Mouse (Mus musculus): ENCODE data around the gene Ccdc30. TPM values are rescaled to one million over a fixed set of nuclear protein-coding genes. Genes with fewer than 3 reads are reported as not detected.
A peak's percentile ranks its signal among the peaks of the same experiment; 100 is the strongest.

The Ccdc30 gene
- polyA plus RNA-seq, 1 experiment from 2014 or later: 1.4 TPM

GRCm38 (mm10) chr4:119301777-119302176, 113.5 kb downstream of the Ccdc30 start:
- ATAC-seq (ENCODE audit: low FRiP score, low TSS enrichment) (no peak), DNase-seq (ENCODE audit: low spot score) (no peak)
- Histone ChIP-seq H3K4me3 (ENCODE audit: low read depth, low read length) (no peak overlapping the region), H3K4me1 (replicated peaks; ENCODE audit: control insufficient read depth, insufficient read depth) (no peaks in the 10 kb centered on the region), H3K27ac (replicated peaks) (no peak overlapping the region), H3K9ac (ENCODE audit: low read length) (no peak overlapping the region), H3K9me3 (ENCODE audit: control insufficient read depth, low read length) (no peaks in the 10 kb centered on the region), H3K27me3 (ENCODE audit: control insufficient read depth, insufficient read depth, low read length) (no peaks in the 10 kb centered on the region), H3K36me3 (ENCODE audit: control insufficient read depth, insufficient read depth, low read length) (no peaks in the 10 kb centered on the region), H3K4me2 (replicated peaks; ENCODE audit: low read depth) (no peak overlapping the region)
- TF ChIP-seq EP300 (optimal IDR thresholded peaks at IDR 0.05) (no peak), CTCF (IDR thresholded peaks at IDR 0.05; ENCODE audit: low read depth) (no peak)
- WGBS: 59% methylated on average over 3 of the region's 3 CpGs

GRCm38 (mm10) chr4:119300761-119301160, 114.6 kb downstream of the Ccdc30 start:
- no peak overlapping the region for H3K9ac ChIP-seq (ENCODE audit: low read length)
- H3K27ac ChIP-seq (replicated peaks): no peak overlapping the region

GRCm38 (mm10) chr4:119297361-119297760, 118.0 kb downstream of the Ccdc30 start:
- 53% methylated on average over 2 of the region's 2 CpGs for WGBS
- H3K27ac ChIP-seq (replicated peaks): no peak overlapping the region
- H3K27me3 ChIP-seq (ENCODE audit: control insufficient read depth, insufficient read depth, low read length): no peaks in the 10 kb centered on the region
- no peaks in the 10 kb centered on the region for H3K36me3 ChIP-seq (ENCODE audit: control insufficient read depth, insufficient read depth, low read length)
- DNase-seq (ENCODE audit: low spot score) (no peak), ATAC-seq (ENCODE audit: low FRiP score, low TSS enrichment) (no peak)
- H3K9ac ChIP-seq (ENCODE audit: low read length): no peak overlapping the region
- no peak for TF ChIP-seq EP300 (optimal IDR thresholded peaks at IDR 0.05)
- no peak for TF ChIP-seq CTCF (IDR thresholded peaks at IDR 0.05; ENCODE audit: low read depth)
- H3K4me2 ChIP-seq (replicated peaks; ENCODE audit: low read depth): no peak overlapping the region
- no peak overlapping the region for H3K4me3 ChIP-seq (ENCODE audit: low read depth, low read length)
- 0 out of 2 replicates have a peak, but pooled peaks cover 4% of the 10 kb centered on the region for H3K4me1 ChIP-seq (replicated peaks; ENCODE audit: control insufficient read depth, insufficient read depth)
- H3K9me3 ChIP-seq (ENCODE audit: control insufficient read depth, low read length): no peaks in the 10 kb centered on the region

More at GRCm38 (mm10) chr4:119300761-119301160, 114.6 kb downstream of the Ccdc30 start:
- Histone ChIP-seq H3K27me3 (ENCODE audit: control insufficient read depth, insufficient read depth, low read length) (no peaks in the 10 kb centered on the region), H3K4me1 (replicated peaks; ENCODE audit: control insufficient read depth, insufficient read depth) (no peaks in the 10 kb centered on the region), H3K9me3 (ENCODE audit: control insufficient read depth, low read length) (no peaks in the 10 kb centered on the region), H3K4me2 (replicated peaks; ENCODE audit: low read depth) (no peak overlapping the region), H3K36me3 (ENCODE audit: control insufficient read depth, insufficient read depth, low read length) (no peaks in the 10 kb centered on the region), H3K4me3 (ENCODE audit: low read depth, low read length) (no peak overlapping the region)
- no peak for DNase-seq (ENCODE audit: low spot score)
- WGBS: 94% methylated on average over 3 of the region's 3 CpGs
- no peak for TF ChIP-seq EP300 (optimal IDR thresholded peaks at IDR 0.05)
- no peak for ATAC-seq (ENCODE audit: low FRiP score, low TSS enrichment)

- ATAC-seq (ENCODE audit: low FRiP score, low TSS enrichment): no peak
- Histone ChIP-seq H3K4me3 (ENCODE audit: low read depth, low read length) (peak overlapping the region; percentile 83), H3K27me3 (ENCODE audit: control insufficient read depth, insufficient read depth, low read length) (no peaks in the 10 kb centered on the region), H3K4me2 (replicated peaks; ENCODE audit: low read depth) (peak overlapping the region; percentile 68), H3K36me3 (ENCODE audit: control insufficient read depth, insufficient read depth, low read length) (no peaks in the 10 kb centered on the region), H3K27ac (replicated peaks) (peak overlapping the region; percentile 89; the same call in 1 of the 2 replicates), H3K9ac (ENCODE audit: low read length) (peak overlapping the region; percentile 83), H3K4me1 (replicated peaks; ENCODE audit: control insufficient read depth, insufficient read depth) (0 out of 2 replicates have a peak, but pooled peaks cover 4% of the 10 kb centered on the region), H3K9me3 (ENCODE audit: control insufficient read depth, low read length) (no peaks in the 10 kb centered on the region)
- WGBS: 7% methylated on average over 6 of the region's 6 CpGs
- TF ChIP-seq EP300 (optimal IDR thresholded peaks at IDR 0.05) (no peak), CTCF (IDR thresholded peaks at IDR 0.05; ENCODE audit: low read depth) (no peak)
- no peak for DNase-seq (ENCODE audit: low spot score)
These were observed 120.2 kb downstream of the Ccdc30 start for GRCm38 (mm10) chr4:119295134-119295453.

GRCm38 (mm10) chr4:119294415-119295133, 120.7 kb downstream of the Ccdc30 start, which contains the start of gene Ybx1:
Gene Ybx1 (minus strand): TSS chr4:119294604.
- peak; percentile 99 for DNase-seq (ENCODE audit: low spot score)

GRCm38 (mm10) chr4:119293574-119294258, 121.6 kb downstream of the Ccdc30 start:
- H3K4me3 ChIP-seq (ENCODE audit: low read depth, low read length): peak overlapping the region; percentile 83
- ATAC-seq (ENCODE audit: low FRiP score, low TSS enrichment): peak; percentile 25
- H3K4me2 ChIP-seq (replicated peaks; ENCODE audit: low read depth): peak overlapping the region; percentile 90
- under 1% methylated on average over 52 of the region's 80 CpGs for WGBS
- H3K27me3 ChIP-seq (ENCODE audit: control insufficient read depth, insufficient read depth, low read length): no peaks in the 10 kb centered on the region
- peak; percentile 61 for DNase-seq (ENCODE audit: low spot score)
- H3K9me3 ChIP-seq (ENCODE audit: control insufficient read depth, low read length): no peaks in the 10 kb centered on the region
- H3K9ac ChIP-seq (ENCODE audit: low read length): peak overlapping the region; percentile 81
- no peaks in the 10 kb centered on the region for H3K36me3 ChIP-seq (ENCODE audit: control insufficient read depth, insufficient read depth, low read length)
- peak overlapping the region; percentile 81 for H3K27ac ChIP-seq (replicated peaks)
- TF ChIP-seq EP300 (optimal IDR thresholded peaks at IDR 0.05): no peak
- TF ChIP-seq CTCF (IDR thresholded peaks at IDR 0.05; ENCODE audit: low read depth): no peak
- 0 out of 2 replicates have a peak, but pooled peaks cover 4% of the 10 kb centered on the region for H3K4me1 ChIP-seq (replicated peaks; ENCODE audit: control insufficient read depth, insufficient read depth)

More at GRCm38 (mm10) chr4:119294415-119295133, 120.7 kb downstream of the Ccdc30 start, which contains the start of gene Ybx1:
- H3K4me3 ChIP-seq (ENCODE audit: low read depth, low read length): peak within 1 kb of the TSS; percentile 83
- TF ChIP-seq CTCF (IDR thresholded peaks at IDR 0.05; ENCODE audit: low read depth) (no peak), EP300 (optimal IDR thresholded peaks at IDR 0.05) (no peak)
- no peaks in the 10 kb centered on the region for H3K36me3 ChIP-seq (ENCODE audit: control insufficient read depth, insufficient read depth, low read length)
- 0 out of 2 replicates have a peak, but pooled peaks cover 4% of the 10 kb centered on the region for H3K4me1 ChIP-seq (replicated peaks; ENCODE audit: control insufficient read depth, insufficient read depth)
- peak within 1 kb of the TSS; percentile 90 for H3K4me2 ChIP-seq (replicated peaks; ENCODE audit: low read depth)
- WGBS: under 1% methylated on average over 60 of the region's 61 CpGs
- peak within 1 kb of the TSS; percentile 89 for H3K27ac ChIP-seq (replicated peaks)
- no peaks in the 10 kb centered on the region for H3K27me3 ChIP-seq (ENCODE audit: control insufficient read depth, insufficient read depth, low read length)
- peak; percentile 99 for ATAC-seq (ENCODE audit: low FRiP score, low TSS enrichment)
- peak within 1 kb of the TSS; percentile 83 for H3K9ac ChIP-seq (ENCODE audit: low read length)
- H3K9me3 ChIP-seq (ENCODE audit: control insufficient read depth, low read length): no peaks in the 10 kb centered on the region

Measured in stomach, postnatal 0 days (tissue).